In genomic region chr3:95970661-95971060, GRCm38 (mm10) we compare ENCODE assay signal across 2 mouse cellular contexts. TPM values are rescaled to one million over a fixed set of nuclear protein-coding genes. Genes with fewer than 3 reads are reported as not detected.
DNase-seq lines count a peak whose midpoint lies in the region; TF ChIP-seq lines count a peak whose summit lies in the region.
"Not testable (repeated sequence)": the region's sequence is repeated elsewhere in the genome, so short reads cannot be mapped to it uniquely, and the experiment has no call there.

No protein-coding gene starts in this region.

- not testable (repeated sequence) for H3K36me3 ChIP-seq in MEL (ENCODE audit: control insufficient read depth in 1 of 2, insufficient read depth in 2 of 2, low read length in 2 of 2)

- TF ChIP-seq EP300 in MEL (IDR thresholded peaks at IDR 0.05; ENCODE audit: low read depth in 1 of 2, low read length in 2 of 2) = not testable (repeated sequence)

- H3K9ac ChIP-seq in MEL (ENCODE audit: control insufficient read depth, low read depth, low read length, poor library complexity, severe bottlenecking) = not testable (repeated sequence)

- H3K27ac ChIP-seq in MEL (ENCODE audit: control insufficient read depth, low read depth, low read length); layer of hippocampus, adult 2 months: not testable (repeated sequence)

- not testable (repeated sequence) for H3K4me3 ChIP-seq in MEL (ENCODE audit: control insufficient read depth in 1 of 2, insufficient read depth in 1 of 2, low read depth in 2 of 2, low read length in 2 of 2); layer of hippocampus, adult 2 months

- H3K4me1 ChIP-seq in MEL (ENCODE audit: control insufficient read depth in 1 of 2, insufficient read depth in 2 of 2, low read length in 2 of 2) = not testable (repeated sequence)

- not testable (repeated sequence) for TF ChIP-seq POLR2A in MEL (IDR thresholded peaks at IDR 0.05; ENCODE audit: control insufficient read depth in 1 of 2, insufficient read depth in 1 of 2, low read depth in 1 of 2, low read length in 2 of 2, poor library complexity in 1 of 2)

- H3K79me2 ChIP-seq in MEL (ENCODE audit: control insufficient read depth, insufficient read depth, low read length, poor library complexity) = not testable (repeated sequence)

- TF ChIP-seq CTCF in MEL (IDR thresholded peaks at IDR 0.05 in 2 of 3, conservative IDR thresholded peaks at IDR 0.05 in 1 of 3; ENCODE audit: control insufficient read depth in 1 of 3, insufficient read depth in 1 of 3, low read depth in 2 of 3, low read length in 3 of 3, poor library complexity in 1 of 3, severe bottlenecking in 1 of 3) = not testable (repeated sequence)
- peak; percentile 2; the same call in 1 of the 2 replicates for TF ChIP-seq CTCF in layer of hippocampus, adult 2 months (conservative IDR thresholded peaks at IDR 0.05)

- H3K9me3 ChIP-seq in MEL (replicated peaks; ENCODE audit: insufficient read depth, low read length) = not testable (repeated sequence)

- H3K27me3 ChIP-seq in MEL (ENCODE audit: control insufficient read depth in 1 of 2, insufficient read depth in 2 of 2, low read length in 2 of 2) = not testable (repeated sequence)

- TF ChIP-seq RAD21 in MEL (IDR thresholded peaks at IDR 0.05; ENCODE audit: low read depth, low read length) = not testable (repeated sequence)

- DNase-seq in MEL (ENCODE audit: low read depth, low spot score); layer of hippocampus, adult 2 months (ENCODE audit: low spot score in 2 of 2): not testable (repeated sequence)

TF ChIP-seq in MEL, 35 proteins besides CTCF, POLR2A, EP300 and RAD21:
- TF ChIP-seq SMC3 (IDR thresholded peaks at IDR 0.05; ENCODE audit: low read depth, low read length) = 0 out of 2 replicates have a peak, but pooled peaks have one; percentile 0
- TF ChIP-seq TBP (IDR thresholded peaks at IDR 0.05; ENCODE audit: low read depth, low read length) = peak; percentile 97
TF ChIP-seq in MEL: peak in this region for 2; not testable (repeated sequence) for 33.

RNA-seq across cellular contexts. Expression of gene Plekho1, which starts 25.1 kb away (rescaled TPM):
- total RNA-seq in MEL (2012; rRNA removed) = 4.2 and 6.4 TPM in 2 replicates
- polyA plus RNA-seq in MEL (2012; ENCODE audit: insufficient read depth in 1 of 2, insufficient read length in 2 of 2, low read depth in 1 of 2, low replicate concordance in 2 of 2, missing spikeins in 1 of 2) = 10 to 100 TPM in 1 of 2 experiments, not detected in 1; 19.2 TPM
- total RNA-seq in layer of hippocampus, adult 2 months (2021) = 10 to 100 TPM; 39.3 to 44.1 TPM

RNA-seq across cellular contexts. Expression of gene Anp32e, which starts 41.6 kb away (rescaled TPM):
- 159 and 197 TPM in 2 replicates for total RNA-seq in MEL (2012; rRNA removed)
- polyA plus RNA-seq in MEL (2012; ENCODE audit: insufficient read depth in 1 of 2, insufficient read length in 2 of 2, low read depth in 1 of 2, low replicate concordance in 2 of 2, missing spikeins in 1 of 2) = 100 to 1,000 TPM; 412 to 748 TPM
- 10 to 100 TPM; 78.9 to 80.6 TPM for total RNA-seq in layer of hippocampus, adult 2 months (2021)
